Mouse (Mus musculus) layer of hippocampus, adult 11-12 months (tissue): Measurements from ENCODE around the gene Morn3.
A peak's percentile ranks its signal among the peaks of the same experiment; 100 is the strongest.

Experiments
- DNase-seq: peaks from one replicate; pipeline ENCODE4 v3.0.0; 2022; ENCODE audit warnings: low spot score

Morn3 gene

GRCm38 (mm10) chr5:123024312-123024711, 22.5 kb downstream of the Morn3 start:
- DNase-seq: no peak

- DNase-seq: no peak
These were observed 23.8 kb downstream of the Morn3 start for GRCm38 (mm10) chr5:123023049-123023448.

GRCm38 (mm10) chr5:123021438-123021837, 25.4 kb downstream of the Morn3 start:
- no peak for DNase-seq

GRCm38 (mm10) chr5:123020426-123020825, 26.4 kb downstream of the Morn3 start:
- DNase-seq: no peak

- DNase-seq: no peak
These were observed 27.3 kb downstream of the Morn3 start for GRCm38 (mm10) chr5:123019336-123020016.

GRCm38 (mm10) chr5:123017504-123017903, 29.3 kb downstream of the Morn3 start:
- no peak for DNase-seq

GRCm38 (mm10) chr5:123015915-123016314, 30.9 kb downstream of the Morn3 start:
- DNase-seq: no peak

- peak; percentile 99 for DNase-seq
These were observed 31.8 kb downstream of the Morn3 start, which contains the start of gene Orai1 for GRCm38 (mm10) chr5:123014753-123015701. Gene Orai1, plus strand, starts transcription at chr5:123015074.

- peak; percentile 78 for DNase-seq
These were observed 33.1 kb downstream of the Morn3 start for GRCm38 (mm10) chr5:123013599-123014315.

- peak; percentile 21 for DNase-seq
These were observed 35.1 kb downstream of the Morn3 start for GRCm38 (mm10) chr5:123011705-123012104.

GRCm38 (mm10) chr5:123010806-123011205, 36.0 kb downstream of the Morn3 start:
- DNase-seq: peak; percentile 15

- peak; percentile 50 for DNase-seq
These were observed 36.9 kb downstream of the Morn3 start for GRCm38 (mm10) chr5:123009873-123010272.

GRCm38 (mm10) chr5:123008877-123009493, 37.8 kb downstream of the Morn3 start:
- DNase-seq: peak; percentile 59

- DNase-seq: peak; percentile 5
These were observed 40.9 kb downstream of the Morn3 start for GRCm38 (mm10) chr5:123005716-123006592.

- no peak for DNase-seq
These were observed 45.9 kb downstream of the Morn3 start for GRCm38 (mm10) chr5:123000901-123001300.

GRCm38 (mm10) chr5:122997205-122998204, 49.3 kb downstream of the Morn3 start:
- peak; percentile 62 for DNase-seq

- no peak for DNase-seq
These were observed 51.9 kb downstream of the Morn3 start for GRCm38 (mm10) chr5:122994910-122995309.

- DNase-seq: peak; percentile 87
These were observed 52.4 kb downstream of the Morn3 start for GRCm38 (mm10) chr5:122994303-122994846.

- DNase-seq: no peak
These were observed 53.0 kb downstream of the Morn3 start for GRCm38 (mm10) chr5:122993811-122994210.
